Mouse (Mus musculus): ENCODE data around the gene Lyst.

GRCm38 (mm10) chr13:13557001-13557743 lies 33.0 kb upstream of the Lyst start:
- TF ChIP-seq CTCF (IDR thresholded peaks at IDR 0.05; ENCODE audit: extremely low read depth, insufficient read length, insufficient replicate concordance, low read depth, low read length) (no peak), POLR2A (IDR thresholded peaks at IDR 0.05; ENCODE audit: low read depth, low read length) (no peak)

Measured in small intestine, adult 2 months (tissue).